Mouse (Mus musculus) ES-CJ7 (cell line): ENCODE measurements around the gene Kdm1b.

Experiments
- DNase-seq: peaks from one replicate; pipeline ENCODE4 v3.0.0; 2011; ENCODE audit warnings: low read depth, low spot score

Gene Kdm1b

DNA sequence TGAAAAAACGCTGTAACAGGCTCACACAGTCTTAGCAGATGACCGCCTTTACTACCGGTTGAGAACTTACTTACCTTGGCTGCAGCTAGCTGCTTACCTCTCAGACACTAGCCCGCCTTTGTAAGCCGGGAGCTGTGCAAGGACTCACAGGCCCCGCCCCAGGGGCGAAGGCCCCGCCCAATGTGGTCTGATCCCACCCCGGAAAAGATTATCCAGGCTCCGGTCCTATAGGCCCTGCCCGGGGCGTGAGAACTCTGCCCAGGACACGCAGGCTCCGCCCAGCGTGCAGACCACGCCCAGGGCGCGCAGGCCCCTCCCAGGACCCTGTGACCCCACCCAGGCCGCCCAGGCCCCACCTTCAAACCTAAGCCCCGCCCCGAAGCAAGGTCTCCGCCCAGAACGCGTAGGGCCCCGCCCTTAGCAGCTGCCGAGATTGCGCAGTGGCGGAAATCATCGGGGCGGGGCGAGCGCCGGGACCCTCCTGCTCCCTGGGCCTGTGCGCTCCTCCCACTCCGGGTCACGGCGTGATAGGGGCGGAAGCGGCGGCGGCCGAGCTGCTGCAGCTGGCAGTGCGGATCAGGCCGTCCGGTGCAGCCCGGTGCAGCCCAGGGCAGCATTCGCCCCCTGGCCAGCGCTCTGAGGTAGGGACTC lies at the start of gene Kdm1b:
Kdm1b (plus strand) TSS at position 470 of the 651 bp plus-strand sequence.
- DNase-seq, result peak; percentile 98

- DNase-seq, result no peak
Observed at GRCm38 (mm10) chr13:46997355-46997754, 45.9 kb upstream of the Kdm1b start.

DNA sequence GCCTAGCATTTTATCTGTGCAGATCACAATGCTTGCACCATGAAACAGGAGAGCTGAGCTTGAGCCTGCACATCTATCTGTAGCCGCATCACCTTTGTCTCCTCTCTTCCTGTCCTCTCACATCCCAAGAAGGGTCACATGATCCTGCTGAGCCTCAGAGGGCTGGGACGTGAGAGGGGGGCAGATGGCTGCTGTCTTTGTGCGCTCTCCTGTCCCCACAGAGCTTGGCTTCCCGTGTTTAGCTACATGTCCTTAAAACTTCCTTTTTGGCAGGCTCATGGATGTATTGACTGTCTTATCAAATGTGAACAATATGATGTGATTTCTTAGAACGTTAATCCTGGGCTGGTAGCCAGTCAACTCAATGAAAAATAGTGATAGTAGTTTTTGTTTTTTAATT lies 43.8 kb upstream of the Kdm1b start:
- DNase-seq, result no peak

- peak; percentile 29 for DNase-seq
Observed at GRCm38 (mm10) chr13:47001590-47001989, 41.7 kb upstream of the Kdm1b start.

- DNase-seq, result no peak
Observed at GRCm38 (mm10) chr13:47013740-47014139, 29.6 kb upstream of the Kdm1b start.

GRCm38 (mm10) chr13:47014334-47015194 lies 28.7 kb upstream of the Kdm1b start, which contains the start of gene Nhlrc1:
Nhlrc1 (minus strand) TSS chr13:47014850.
- peak; percentile 71 for DNase-seq

DNA sequence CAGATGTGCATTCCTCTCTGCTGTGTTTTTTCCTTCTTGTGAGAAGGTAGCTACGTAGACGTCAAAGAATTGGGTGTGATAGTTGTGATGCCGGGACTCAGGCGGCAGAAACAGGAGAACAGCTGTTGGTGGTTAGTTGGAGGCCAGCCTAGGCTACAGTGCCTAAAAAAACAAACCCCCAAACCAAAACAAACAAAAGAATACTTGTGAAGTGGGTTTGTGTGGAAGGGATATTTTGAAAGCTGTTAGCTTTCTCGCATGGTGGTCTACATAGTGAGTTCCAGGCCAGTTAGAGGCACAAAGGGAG lies 28.2 kb upstream of the Kdm1b start:
- DNase-seq, result no peak

DNA sequence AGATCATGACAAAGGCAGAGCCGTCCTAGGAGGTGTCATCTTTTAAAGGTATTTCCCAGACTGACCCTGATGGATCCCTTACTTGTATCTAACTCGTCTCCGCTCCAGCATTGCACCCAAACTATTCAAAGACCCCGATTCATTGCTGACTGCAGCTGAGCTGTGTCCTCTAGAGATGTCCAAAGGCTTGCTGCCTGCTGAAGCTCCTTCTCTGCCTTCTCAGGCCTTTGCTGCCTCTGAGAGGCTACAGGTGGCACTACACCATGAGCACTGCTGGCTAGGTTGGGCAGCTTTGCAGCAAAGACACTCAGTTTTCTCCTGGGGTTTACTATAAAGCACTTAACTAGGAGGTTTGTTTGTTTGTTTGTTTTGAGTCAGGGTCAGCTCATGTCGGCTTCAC lies 26.0 kb upstream of the Kdm1b start:
- peak; percentile 52 for DNase-seq

DNA sequence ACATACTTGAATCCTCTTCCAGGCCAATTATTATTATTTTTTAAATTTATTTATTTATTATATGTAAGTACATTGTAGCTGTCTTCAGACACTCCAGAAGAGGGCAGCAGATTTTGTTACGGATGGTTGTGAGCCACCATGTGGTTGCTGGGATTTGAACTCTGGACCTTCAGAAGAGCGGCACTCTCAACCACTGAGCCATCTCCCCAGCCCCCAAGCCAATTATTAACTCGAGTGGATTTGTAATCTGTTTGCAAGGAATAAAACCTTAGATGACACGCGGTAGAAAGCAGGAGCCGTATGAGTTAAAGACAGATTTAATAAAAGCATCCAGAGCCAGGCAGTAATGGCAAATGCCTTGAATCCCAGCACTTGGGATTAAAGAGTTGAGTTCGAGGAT lies 23.5 kb upstream of the Kdm1b start:
- DNase-seq, result no peak

DNA sequence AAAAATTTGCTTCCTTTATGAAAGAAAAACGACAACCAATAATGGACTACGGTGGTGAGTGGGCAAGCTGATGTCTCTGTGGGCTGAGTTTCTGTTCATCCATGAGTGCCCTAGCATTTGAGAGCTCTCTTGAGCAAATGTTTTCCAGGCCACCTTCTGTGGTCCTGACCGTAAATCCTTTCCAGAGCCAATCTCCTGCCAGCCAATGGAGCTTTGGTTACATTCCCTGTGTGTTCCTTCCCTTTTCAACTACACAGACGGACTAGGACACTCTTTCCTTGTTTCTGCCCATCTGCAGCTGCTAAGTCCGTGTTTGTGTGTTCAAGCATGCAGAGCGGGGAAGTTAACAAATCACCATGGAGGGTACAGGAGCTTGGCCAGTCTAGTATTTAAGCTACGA lies 22.5 kb upstream of the Kdm1b start:
- no peak for DNase-seq

- DNase-seq, result no peak
Observed at GRCm38 (mm10) chr13:47030376-47031107, 12.8 kb upstream of the Kdm1b start.

GRCm38 (mm10) chr13:47033602-47034001 lies 9.7 kb upstream of the Kdm1b start:
- DNase-seq, result no peak

DNA sequence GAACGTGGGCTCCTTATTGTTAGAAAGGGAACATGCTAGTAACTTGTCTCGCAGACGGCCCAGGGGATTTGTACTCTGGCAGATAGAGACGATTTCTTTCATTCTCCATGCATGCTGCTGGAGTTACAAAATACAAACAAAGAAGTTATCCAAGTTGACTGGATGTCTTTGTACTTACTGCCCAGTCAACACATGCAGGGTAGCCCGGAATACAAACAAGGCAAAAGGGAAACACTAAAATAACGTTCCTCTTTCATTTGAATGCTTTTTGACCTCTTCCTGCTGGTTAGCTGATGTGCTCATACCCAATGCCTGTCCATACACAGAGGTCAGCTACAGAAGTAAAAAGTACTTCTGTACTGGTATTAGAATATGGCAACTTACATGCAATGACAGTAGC lies 5.4 kb upstream of the Kdm1b start:
- DNase-seq, result no peak

- DNase-seq, result no peak
Observed at GRCm38 (mm10) chr13:47040061-47040460, 3.2 kb upstream of the Kdm1b start.

GRCm38 (mm10) chr13:47042024-47042633 lies 1.2 kb upstream of the Kdm1b start:
- DNase-seq, result no peak

DNA sequence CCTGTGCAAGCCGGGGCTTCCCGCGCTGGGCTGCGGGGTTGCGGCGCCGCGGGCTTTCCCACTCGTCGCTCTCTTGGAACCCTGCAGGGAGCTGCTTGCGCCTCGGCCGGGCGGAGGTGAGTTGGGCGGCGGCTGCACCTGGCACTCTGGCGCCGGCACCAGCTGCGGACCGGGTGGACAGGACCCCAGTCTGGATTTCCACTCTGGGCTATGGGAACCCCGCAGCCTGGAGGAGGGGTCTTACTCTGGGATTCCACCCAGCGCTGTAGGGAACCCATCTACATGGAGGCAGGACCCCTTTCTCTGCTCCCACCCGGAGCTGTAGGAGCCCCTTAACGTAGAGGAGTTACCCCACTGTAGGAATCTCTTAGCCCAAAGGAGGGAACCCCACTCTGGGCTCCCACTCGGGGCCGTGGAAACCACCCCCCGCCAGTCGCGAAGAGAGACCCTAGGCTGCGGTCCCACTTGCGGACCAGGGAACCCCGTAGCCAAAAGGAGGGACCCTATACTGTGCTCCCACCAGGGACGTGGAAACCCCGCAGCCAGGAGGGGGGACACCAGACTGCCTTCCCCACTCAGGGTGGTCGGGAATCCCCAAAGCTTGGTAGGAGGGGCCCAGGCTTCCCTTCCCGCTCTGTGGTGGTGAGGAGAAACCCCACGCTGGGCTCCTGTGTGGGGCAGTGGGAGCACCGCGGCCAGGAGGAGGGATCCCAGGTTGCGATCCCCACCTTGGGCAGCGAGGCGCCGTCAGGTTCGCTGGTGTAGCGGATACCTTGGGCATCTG lies 726 bp downstream of the Kdm1b start:
- DNase-seq, result no peak

GRCm38 (mm10) chr13:47044617-47044947 lies 1.3 kb downstream of the Kdm1b start, which contains the start of gene Tpmt:
Tpmt (minus strand) TSS chr13:47044737.
- no peak for DNase-seq

DNA sequence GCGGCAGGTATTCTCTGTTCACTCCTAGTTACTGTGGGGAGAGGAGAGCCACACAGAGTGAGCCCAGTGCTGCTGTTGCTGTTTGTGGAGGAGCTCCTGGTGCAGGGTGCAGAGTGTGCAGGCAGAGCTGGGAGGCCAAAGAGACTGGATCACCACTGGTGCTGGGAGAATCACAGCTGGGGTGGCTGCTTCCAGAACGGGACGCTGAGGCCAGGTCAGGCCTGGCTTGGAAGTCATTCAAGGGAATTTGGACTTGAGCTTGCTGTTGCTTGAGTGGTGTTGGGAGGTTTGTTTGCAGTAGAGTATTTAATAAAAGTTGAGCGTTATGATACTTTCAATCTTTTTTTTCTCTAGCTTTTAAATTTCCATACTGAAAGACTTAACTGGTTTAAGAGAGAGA lies 4.7 kb downstream of the Kdm1b start:
- no peak for DNase-seq

GRCm38 (mm10) chr13:47050009-47050408 lies 6.7 kb downstream of the Kdm1b start:
- DNase-seq, result no peak

- no peak for DNase-seq
Observed at GRCm38 (mm10) chr13:47053971-47054370, 10.7 kb downstream of the Kdm1b start.

- DNase-seq, result no peak
Observed at GRCm38 (mm10) chr13:47056126-47056525, 12.8 kb downstream of the Kdm1b start.
